Mouse (Mus musculus) embryonic facial prominence, embryonic 15.5 days (tissue): Measurements from ENCODE around the gene C1ql4. TPM values are rescaled to one million over a fixed set of nuclear protein-coding genes. Genes with fewer than 3 reads are reported as not detected.

Experiments
- ATAC-seq: fragments of 200-750 bp; cut with Nextera tagmentation; 2 replicates; pipeline ENCODE4 v1.8.0; 2017; ENCODE audit warnings: low read depth, moderate TSS enrichment; ENCODE audit not compliant: insufficient number of reproducible peaks, low FRiP score, low TSS enrichment
- H3K27ac ChIP-seq: fragments of 300-500 bp; sonication (generic); replicated peaks from 2 replicates; pipeline ENCODE4 v1.5.1; 2015; ENCODE audit warnings: mild to moderate bottlenecking, inconsistent platforms
- H3K27me3 ChIP-seq: fragments of 300-500 bp; sonication (generic); 2 replicates; pipeline ENCODE4 v1.6.1; 2015; ENCODE audit warnings: inconsistent platforms
- H3K36me3 ChIP-seq: fragments of 300-500 bp; sonication (generic); 2 replicates; pipeline ENCODE4 v1.6.1; 2015; ENCODE audit warnings: mild to moderate bottlenecking, inconsistent platforms
- H3K4me1 ChIP-seq: fragments of 300-500 bp; sonication (generic); 2 replicates; pipeline ENCODE4 v1.6.1; 2015; ENCODE audit warnings: inconsistent platforms
- H3K4me2 ChIP-seq: fragments of 300-500 bp; sonication (generic); replicated peaks from 2 replicates; pipeline ENCODE4 v1.6.1; 2015; ENCODE audit warnings: mild to moderate bottlenecking, inconsistent platforms
- H3K4me3 ChIP-seq: fragments of 300-500 bp; sonication (generic); replicated peaks from 2 replicates; pipeline ENCODE4 v1.5.1; 2015; ENCODE audit warnings: mild to moderate bottlenecking, inconsistent platforms
- H3K9ac ChIP-seq: fragments of 300-500 bp; sonication (generic); 2 replicates; pipeline ENCODE4 v1.6.1; 2015; ENCODE audit warnings: inconsistent platforms
- H3K9me3 ChIP-seq: fragments of 300-500 bp; sonication (generic); replicated peaks from 2 replicates; pipeline ENCODE4 v1.6.1; 2016; ENCODE audit warnings: inconsistent platforms
- WGBS: fragments of 180-500 bp; shearing (Covaris S2); methylation state at CpG from one replicate; pipeline ENCODE4 v1.1.7; 2015; 5-methylcytosine and 5-hydroxymethylcytosine counted together
- polyA plus RNA-seq: library from polyadenylated mRNA; unstranded; fragments of >200 nt; fragmentation: Nextera tagmentation; extraction: Ambion mirVana; gene quantifications from 2 replicates; pipeline ENCODE4 v1.2.1, GENCODE M21; 2015

C1ql4 gene
- polyA plus RNA-seq, 1 experiment from 2014 or later, result 0.17 TPM

DNA sequence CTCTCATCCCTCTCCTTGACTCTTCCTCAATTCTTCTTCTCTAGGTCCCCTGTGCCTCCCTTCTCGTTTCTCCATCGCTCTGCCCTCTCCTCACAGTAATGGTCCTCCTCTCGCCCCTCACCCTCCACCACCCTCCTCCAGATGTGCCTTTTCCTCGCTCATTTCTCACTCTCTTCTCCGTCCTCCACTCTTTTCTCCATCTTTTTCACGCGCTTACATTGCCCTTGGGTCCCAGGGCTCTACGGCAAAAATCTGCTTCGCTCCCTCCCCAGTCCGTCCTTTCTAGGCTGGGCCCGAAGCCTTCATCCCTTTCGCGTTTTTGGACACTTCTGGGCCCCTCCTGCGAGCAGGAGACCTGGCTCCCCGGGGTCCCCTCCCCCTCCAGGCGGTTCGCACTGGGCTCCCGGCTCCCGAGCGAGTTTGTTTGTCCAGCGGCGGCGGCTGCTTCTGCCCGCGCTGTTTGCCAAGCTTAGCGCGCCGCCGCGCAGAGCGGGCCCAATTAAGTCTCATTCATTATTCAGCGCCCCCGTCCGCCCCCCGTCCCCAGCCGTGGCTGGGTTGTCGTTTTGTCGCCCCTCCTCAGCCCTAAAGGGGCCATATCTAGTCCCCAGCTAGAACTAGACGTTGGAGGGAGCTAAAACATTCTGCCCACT is 10.3 kb upstream of the C1ql4 start:
- Histone ChIP-seq H3K27me3 (peaks cover 73% of the 10 kb centered on the region), H3K36me3 (no peaks in the 10 kb centered on the region), H3K4me2 (peak overlapping the region; percentile 74), H3K4me3 (peak overlapping the region; percentile 43), H3K9ac (peak overlapping the region; percentile 6; the same call in 1 of the 2 replicates), H3K9me3 (no peaks in the 10 kb centered on the region), H3K4me1 (peaks cover 51% of the 10 kb centered on the region), H3K27ac (no peak overlapping the region)
- under 1% methylated on average over 39 of the region's 39 CpGs for WGBS
- no peak for ATAC-seq

DNA sequence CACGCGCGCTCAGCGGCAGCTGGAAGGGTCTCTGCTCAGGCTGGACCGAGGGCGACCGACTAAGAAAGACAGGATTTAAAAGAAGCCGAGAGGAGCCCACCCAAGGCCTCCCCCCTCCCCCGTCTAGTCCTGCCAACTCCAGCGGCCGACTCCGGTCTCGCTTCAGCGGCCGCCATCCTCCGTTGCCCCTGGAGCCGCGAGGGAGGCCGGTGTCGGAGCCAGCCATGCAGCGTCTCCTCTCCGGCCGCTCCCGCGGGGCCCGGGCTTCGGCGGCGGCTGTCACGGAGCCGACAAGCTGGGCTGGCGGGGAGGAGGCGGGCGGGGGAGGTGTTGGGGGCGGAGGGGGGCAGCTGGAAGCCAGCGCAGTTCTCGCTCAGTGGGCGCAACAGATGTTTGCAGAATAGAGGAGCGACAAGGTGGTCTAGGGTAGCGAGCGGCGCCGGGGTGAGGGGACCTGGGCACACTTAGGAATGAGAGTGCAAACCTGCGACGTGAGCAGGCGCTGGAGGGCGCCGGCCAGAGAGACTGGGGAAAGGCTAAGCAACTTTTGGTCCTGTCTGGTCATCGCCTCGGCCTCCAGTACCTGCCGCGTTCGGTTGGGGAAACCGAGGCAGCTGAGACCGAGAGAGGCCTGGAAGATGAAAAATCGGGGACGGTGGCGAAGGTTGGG is 9.3 kb upstream of the C1ql4 start:
- Histone ChIP-seq H3K4me2 (peak overlapping the region; percentile 74), H3K27me3 (peaks cover 83% of the 10 kb centered on the region), H3K4me1 (peaks cover 51% of the 10 kb centered on the region), H3K9ac (peak overlapping the region; percentile 18; the same call in 1 of the 2 replicates), H3K4me3 (peak overlapping the region; percentile 43), H3K9me3 (no peaks in the 10 kb centered on the region), H3K27ac (no peak overlapping the region), H3K36me3 (no peaks in the 10 kb centered on the region)
- ATAC-seq, result no peak
- WGBS, result under 1% methylated on average over 58 of the region's 58 CpGs

DNA sequence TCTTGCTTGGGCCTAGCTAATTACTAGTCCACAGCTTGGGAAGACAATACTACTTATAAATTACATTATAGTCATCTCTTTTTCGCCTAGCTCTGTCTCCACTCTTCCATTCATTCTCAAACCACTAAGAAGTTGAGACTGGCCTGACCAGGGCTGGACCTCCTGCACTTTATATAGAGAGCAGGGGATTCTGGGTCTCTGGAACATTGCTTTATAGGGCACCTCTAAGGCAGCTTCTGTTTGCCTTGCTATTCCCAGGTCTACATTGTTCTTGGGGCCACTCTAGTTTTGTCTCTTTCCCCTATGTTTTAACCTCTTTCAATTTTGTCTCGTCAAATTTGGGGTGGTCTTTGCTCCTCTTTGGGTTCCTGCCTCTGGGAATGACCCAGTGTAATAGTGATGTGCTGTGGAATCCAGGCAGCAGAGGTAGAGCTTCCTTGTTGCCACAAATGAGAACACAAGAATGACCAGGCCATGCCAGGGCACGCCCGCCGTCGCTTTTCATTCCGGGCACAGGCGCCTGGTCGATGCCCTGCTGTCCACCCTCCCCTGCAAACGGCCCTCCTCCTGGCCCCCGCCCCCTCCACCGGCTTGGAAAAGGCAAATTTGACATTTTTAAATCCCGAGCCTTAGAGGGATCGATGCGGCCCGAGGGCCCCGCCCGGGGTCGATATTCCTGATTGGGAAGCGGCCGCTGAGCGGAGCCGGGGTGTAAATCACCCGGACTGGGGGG is 8.6 kb upstream of the C1ql4 start:
- 4% methylated on average over 24 of the region's 24 CpGs for WGBS

GRCm38 (mm10) chr15:99095356-99095755 is 7.7 kb upstream of the C1ql4 start:
- no peak overlapping the region for H3K4me3 ChIP-seq
- H3K36me3 ChIP-seq, result no peaks in the 10 kb centered on the region
- peaks cover 93% of the 10 kb centered on the region for H3K27me3 ChIP-seq
- no peak for ATAC-seq
- H3K4me2 ChIP-seq, result no peak overlapping the region
- 12% methylated on average over 6 of the region's 6 CpGs for WGBS
- no peak overlapping the region for H3K9ac ChIP-seq
- H3K4me1 ChIP-seq, result peaks cover 51% of the 10 kb centered on the region
- H3K9me3 ChIP-seq, result no peaks in the 10 kb centered on the region
- no peak overlapping the region for H3K27ac ChIP-seq

More for the DNA sequence above, 8.6 kb upstream of the C1ql4 start:
- Histone ChIP-seq H3K9ac (no peak overlapping the region), H3K36me3 (no peaks in the 10 kb centered on the region), H3K4me2 (peak overlapping the region; percentile 74), H3K27ac (no peak overlapping the region), H3K9me3 (no peaks in the 10 kb centered on the region), H3K4me1 (peaks cover 51% of the 10 kb centered on the region), H3K4me3 (peak overlapping the region; percentile 43), H3K27me3 (peaks cover 89% of the 10 kb centered on the region)
- ATAC-seq, result no peak

DNA sequence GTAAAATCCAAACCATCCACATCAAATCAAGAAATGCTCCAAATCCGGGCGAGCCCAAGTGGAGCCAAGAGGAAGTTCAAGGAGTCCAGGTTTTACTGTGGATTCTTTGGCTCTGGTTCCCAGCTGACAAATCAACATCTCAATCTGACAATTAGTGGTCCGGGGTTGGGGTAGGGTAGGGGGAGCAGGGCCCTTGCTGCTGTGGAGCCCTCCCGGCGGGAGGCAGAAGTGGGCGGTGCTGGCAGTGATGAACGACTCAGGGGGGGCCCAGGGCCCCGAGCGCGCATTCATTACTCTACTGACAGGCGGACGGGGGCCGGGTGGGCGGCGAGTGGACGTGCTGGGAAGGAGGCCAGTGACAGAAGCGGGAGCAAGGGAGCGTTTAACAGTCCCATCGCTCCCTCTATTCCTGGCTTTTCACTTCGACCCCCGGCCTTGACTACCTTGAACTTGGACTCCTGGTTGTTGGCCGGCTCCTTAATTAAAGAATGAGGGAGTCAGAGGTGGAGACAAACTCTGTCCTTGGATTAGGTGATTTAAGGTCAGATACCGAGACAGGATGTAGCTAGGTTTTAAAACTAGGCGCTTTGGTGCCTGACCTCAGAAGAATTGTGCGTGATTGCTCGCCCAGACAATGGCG is 7.1 kb upstream of the C1ql4 start:
- no peaks in the 10 kb centered on the region for H3K9me3 ChIP-seq
- H3K27ac ChIP-seq, result no peak overlapping the region
- peak overlapping the region; percentile 39 for H3K4me2 ChIP-seq
- H3K9ac ChIP-seq, result no peak overlapping the region
- peak overlapping the region; percentile 11 for H3K4me3 ChIP-seq
- H3K27me3 ChIP-seq, result peaks cover 93% of the 10 kb centered on the region
- peaks cover 51% of the 10 kb centered on the region for H3K4me1 ChIP-seq
- ATAC-seq, result no peak; the same call in 1 of the 2 replicates
- H3K36me3 ChIP-seq, result no peaks in the 10 kb centered on the region
- 3% methylated on average over 26 of the region's 27 CpGs for WGBS

GRCm38 (mm10) chr15:99093291-99094258 is 6.0 kb upstream of the C1ql4 start:
- H3K4me3 ChIP-seq, result peak overlapping the region; percentile 42
- H3K27me3 ChIP-seq, result peaks cover 94% of the 10 kb centered on the region
- H3K4me2 ChIP-seq, result peak overlapping the region; percentile 80
- H3K9me3 ChIP-seq, result no peaks in the 10 kb centered on the region
- ATAC-seq, result no peak
- H3K9ac ChIP-seq, result peak overlapping the region; percentile 28; the same call in 1 of the 2 replicates
- no peaks in the 10 kb centered on the region for H3K36me3 ChIP-seq
- 1% methylated on average over 56 of the region's 56 CpGs for WGBS
- H3K27ac ChIP-seq, result no peak overlapping the region
- peaks cover 50% of the 10 kb centered on the region for H3K4me1 ChIP-seq

GRCm38 (mm10) chr15:99092870-99093269 is 5.3 kb upstream of the C1ql4 start, which contains the start of gene Dnajc22:
TSS of gene Dnajc22 (plus strand) at chr15:99093170.
- H3K4me2 ChIP-seq, result peak within 1 kb of the TSS; percentile 80
- peaks cover 50% of the 10 kb centered on the region for H3K4me1 ChIP-seq
- H3K9me3 ChIP-seq, result no peaks in the 10 kb centered on the region
- ATAC-seq, result no peak
- 32% methylated on average over 8 of the region's 8 CpGs for WGBS
- H3K36me3 ChIP-seq, result no peaks in the 10 kb centered on the region
- peak within 1 kb of the TSS; percentile 42 for H3K4me3 ChIP-seq
- H3K27me3 ChIP-seq, result peaks cover 94% of the 10 kb centered on the region
- H3K27ac ChIP-seq, result no peak within 1 kb of the TSS
- peak within 1 kb of the TSS; percentile 28; the same call in 1 of the 2 replicates for H3K9ac ChIP-seq

GRCm38 (mm10) chr15:99089069-99089468 is 1.5 kb upstream of the C1ql4 start:
- H3K9ac ChIP-seq, result no peak overlapping the region
- no peak overlapping the region for H3K27ac ChIP-seq
- H3K9me3 ChIP-seq, result no peaks in the 10 kb centered on the region
- no peaks in the 10 kb centered on the region for H3K36me3 ChIP-seq
- H3K27me3 ChIP-seq, result peaks cover 96% of the 10 kb centered on the region
- no peak overlapping the region; the same call in 1 of the 2 replicates for H3K4me2 ChIP-seq
- 16% methylated on average over 14 of the region's 14 CpGs for WGBS
- no peak for ATAC-seq
- H3K4me1 ChIP-seq, result peaks cover 29% of the 10 kb centered on the region
- 0 out of 2 replicates have a peak overlapping the region, but pooled peaks have one; percentile 36 for H3K4me3 ChIP-seq

DNA sequence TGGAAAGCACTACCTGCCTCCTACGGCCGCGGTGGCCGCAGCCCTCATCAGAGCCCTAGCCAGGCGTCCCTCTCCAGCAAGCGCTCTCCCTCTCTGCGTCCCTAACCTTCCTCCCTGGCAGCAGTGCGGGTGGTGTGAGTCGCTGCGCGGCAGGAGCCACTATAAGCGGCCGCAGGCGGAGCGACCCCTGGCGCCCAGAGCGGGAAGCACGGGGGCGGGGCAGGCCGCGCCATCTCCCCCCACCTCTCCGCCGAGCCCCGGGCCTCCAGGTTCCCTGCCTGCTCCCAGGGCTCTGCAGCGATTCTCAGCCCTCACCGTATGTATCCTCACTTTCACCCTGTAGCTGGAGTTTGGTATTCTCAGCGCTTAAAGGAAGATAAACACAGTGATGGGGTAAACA is 675 bp upstream of the C1ql4 start:
- H3K27me3 ChIP-seq, result peaks cover 93% of the 10 kb centered on the region
- no peaks in the 10 kb centered on the region for H3K36me3 ChIP-seq
- peak overlapping the region; percentile 51 for H3K4me2 ChIP-seq
- peaks cover 27% of the 10 kb centered on the region for H3K4me1 ChIP-seq
- H3K27ac ChIP-seq, result no peak overlapping the region
- peak overlapping the region; percentile 36 for H3K4me3 ChIP-seq
- ATAC-seq, result peak; percentile 59
- H3K9ac ChIP-seq, result no peak overlapping the region
- no peaks in the 10 kb centered on the region for H3K9me3 ChIP-seq
- WGBS, result under 1% methylated on average over 27 of the region's 27 CpGs

- Histone ChIP-seq H3K9me3 (no peaks in the 10 kb centered on the region), H3K27ac (no peak overlapping the region), H3K9ac (no peak overlapping the region), H3K27me3 (peaks cover 76% of the 10 kb centered on the region), H3K4me2 (no peak overlapping the region), H3K4me3 (no peak overlapping the region), H3K4me1 (peaks cover 26% of the 10 kb centered on the region), H3K36me3 (peaks cover 15% of the 10 kb centered on the region)
- 74% methylated on average over 4 of the region's 4 CpGs for WGBS
- no peak for ATAC-seq
These were observed 1.6 kb downstream of the C1ql4 start for GRCm38 (mm10) chr15:99085997-99086396.
